Mouse (Mus musculus) brain, adult 10 weeks (tissue): ENCODE data around the gene Tstd3. TPM values are rescaled to one million over a fixed set of nuclear protein-coding genes. Genes with fewer than 3 reads are reported as not detected.

ENCODE experiments used
- polyA plus RNA-seq: library from polyadenylated mRNA; stranded (reverse); fragments of 350-450 nt; fragmentation: Illumina TruSeq; extraction: RNeasy Lipid Tissue Mini Kit (QIAGEN cat#74804); gene quantifications from one replicate; pipeline ENCODE4 v1.2.3, GENCODE M21; 2015; ENCODE audit warnings: low read depth, low replicate concordance

Gene Tstd3
- 35.6 TPM for polyA plus RNA-seq

GRCm38 (mm10) chr4:21766863-21767304 is at the start of gene Tstd3, which contains the start of gene Usp45:
TSS of gene Tstd3 (minus strand) at chr4:21767212.
TSS of gene Usp45 (plus strand) at chr4:21767156.

GRCm38 (mm10) chr4:21727615-21728165 is 39.3 kb downstream of the Tstd3 start, which contains the start of gene Ccnc:
TSS of gene Ccnc (plus strand) at chr4:21727701.

Other genes starting within 250 kb of the Tstd3 start
- not detected for gene Prdm13, start 81.2 kb downstream of the Tstd3 start, polyA plus RNA-seq
- gene Ccnc, start 39.5 kb downstream of the Tstd3 start, polyA plus RNA-seq: 43.0 TPM
- 29.0 TPM for gene Usp45, start 56 bp downstream of the Tstd3 start, polyA plus RNA-seq
- gene Pnisr, start 80.4 kb upstream of the Tstd3 start, polyA plus RNA-seq: 168 TPM
- gene Coq3, start 112.5 kb upstream of the Tstd3 start, polyA plus RNA-seq: 19.8 TPM
- 32.5 TPM for gene Faxc, start 164.1 kb upstream of the Tstd3 start, polyA plus RNA-seq